Mouse (Mus musculus): ENCODE measurements at regions not wholly inside any gene's neighbourhood (a gene's known extent, or its start where the extent isn't known, plus 50 kb on each side); places are given as distances from the start of the nearest gene placed in this dataset.

- DNase-seq (peak; percentile 33), ATAC-seq (ENCODE audit: insufficient read depth) (peak; percentile 35; the same call in 1 of the 2 replicates)
- H3K9ac ChIP-seq = no peak overlapping the region
- H3K27ac ChIP-seq (ENCODE audit: low read depth) = no peak overlapping the region
- WGBS = 40% methylated on average over 14 of the region's 14 CpGs
- TF ChIP-seq CTCF (IDR thresholded peaks at IDR 0.05; ENCODE audit: low read depth) = no peak
- no peaks in the 10 kb centered on the region for H3K36me3 ChIP-seq (ENCODE audit: insufficient read depth)
- no peaks in the 10 kb centered on the region for H3K9me3 ChIP-seq (ENCODE audit: low read depth, low read length)
- H3K4me1 ChIP-seq (ENCODE audit: insufficient read depth) = no peaks in the 10 kb centered on the region
- H3K27me3 ChIP-seq (ENCODE audit: insufficient read depth, low read length) = no peaks in the 10 kb centered on the region
- H3K4me2 ChIP-seq = 0 out of 2 replicates have a peak overlapping the region, but pooled peaks have one; percentile 2
- H3K4me3 ChIP-seq (ENCODE audit: low read depth, low read length) = no peak overlapping the region
These were observed 250.1 kb downstream of the Klf5 start for GRCm38 (mm10) chr14:99548363-99549248.

GRCm38 (mm10) chr14:99564024-99564423, 265.5 kb downstream of the Klf5 start:
- H3K4me2 ChIP-seq = no peak overlapping the region
- no peak for TF ChIP-seq CTCF (IDR thresholded peaks at IDR 0.05; ENCODE audit: low read depth)
- 42% methylated on average over 9 of the region's 9 CpGs for WGBS
- no peak overlapping the region for H3K4me3 ChIP-seq (ENCODE audit: low read depth, low read length)
- DNase-seq (no peak), ATAC-seq (ENCODE audit: insufficient read depth) (no peak)
- H3K9me3 ChIP-seq (ENCODE audit: low read depth, low read length) = no peaks in the 10 kb centered on the region
- H3K36me3 ChIP-seq (ENCODE audit: insufficient read depth) = no peaks in the 10 kb centered on the region
- no peaks in the 10 kb centered on the region for H3K27me3 ChIP-seq (ENCODE audit: insufficient read depth, low read length)
- no peak overlapping the region for H3K9ac ChIP-seq
- H3K27ac ChIP-seq (ENCODE audit: low read depth) = no peak overlapping the region
- no peaks in the 10 kb centered on the region for H3K4me1 ChIP-seq (ENCODE audit: insufficient read depth)

GRCm38 (mm10) chr14:99574146-99574545, 275.7 kb downstream of the Klf5 start:
- Histone ChIP-seq H3K4me1 (ENCODE audit: insufficient read depth) (no peaks in the 10 kb centered on the region), H3K36me3 (ENCODE audit: insufficient read depth) (no peaks in the 10 kb centered on the region), H3K9ac (no peak overlapping the region), H3K27ac (ENCODE audit: low read depth) (no peak overlapping the region), H3K9me3 (ENCODE audit: low read depth, low read length) (no peaks in the 10 kb centered on the region), H3K4me2 (no peak overlapping the region), H3K27me3 (ENCODE audit: insufficient read depth, low read length) (no peaks in the 10 kb centered on the region), H3K4me3 (ENCODE audit: low read depth, low read length) (no peak overlapping the region)
- DNase-seq (no peak), ATAC-seq (ENCODE audit: insufficient read depth) (no peak)
- 86% methylated on average over 2 of the region's 2 CpGs for WGBS
- TF ChIP-seq CTCF (IDR thresholded peaks at IDR 0.05; ENCODE audit: low read depth) = no peak

- Histone ChIP-seq H3K4me2 (peak overlapping the region; percentile 53), H3K9me3 (ENCODE audit: low read depth, low read length) (no peaks in the 10 kb centered on the region), H3K27me3 (ENCODE audit: insufficient read depth, low read length) (no peaks in the 10 kb centered on the region), H3K36me3 (ENCODE audit: insufficient read depth) (no peaks in the 10 kb centered on the region), H3K9ac (no peak overlapping the region), H3K4me1 (ENCODE audit: insufficient read depth) (0 out of 2 replicates have a peak, but pooled peaks cover 4% of the 10 kb centered on the region), H3K4me3 (ENCODE audit: low read depth, low read length) (peak overlapping the region; percentile 17; the same call in 1 of the 2 replicates), H3K27ac (ENCODE audit: low read depth) (peak overlapping the region; percentile 6; the same call in 1 of the 2 replicates)
- ATAC-seq (ENCODE audit: insufficient read depth) (no peak), DNase-seq (peak; percentile 26)
- TF ChIP-seq CTCF (IDR thresholded peaks at IDR 0.05; ENCODE audit: low read depth) = no peak
- WGBS = 25% methylated on average over 17 of the region's 17 CpGs
These were observed 280.2 kb downstream of the Klf5 start for GRCm38 (mm10) chr14:99578665-99579064.

GRCm38 (mm10) chr14:99579271-99579759, 280.8 kb downstream of the Klf5 start:
- H3K36me3 ChIP-seq (ENCODE audit: insufficient read depth) = no peaks in the 10 kb centered on the region
- WGBS = 17% methylated on average over 9 of the region's 10 CpGs
- ATAC-seq (ENCODE audit: insufficient read depth) = no peak; the same call in 1 of the 2 replicates

GRCm38 (mm10) chr14:99579765-99580266, 281.3 kb downstream of the Klf5 start:
- ATAC-seq (ENCODE audit: insufficient read depth) (no peak), DNase-seq (no peak)
- H3K9me3 ChIP-seq (ENCODE audit: low read depth, low read length) = no peaks in the 10 kb centered on the region
- H3K4me2 ChIP-seq = no peak overlapping the region
- no peak overlapping the region; the same call in 1 of the 2 replicates for H3K27ac ChIP-seq (ENCODE audit: low read depth)
- H3K4me1 ChIP-seq (ENCODE audit: insufficient read depth) = peaks cover 7% of the 10 kb centered on the region; the same call in 1 of the 2 replicates
- whole genome bisulfite sequencing = 66% methylated on average over 4 of the region's 4 CpGs
- no peaks in the 10 kb centered on the region for H3K36me3 ChIP-seq (ENCODE audit: insufficient read depth)
- no peaks in the 10 kb centered on the region for H3K27me3 ChIP-seq (ENCODE audit: insufficient read depth, low read length)
- H3K4me3 ChIP-seq (ENCODE audit: low read depth, low read length) = no peak overlapping the region
- peak overlapping the region; percentile 9; the same call in 1 of the 2 replicates for H3K9ac ChIP-seq
- TF ChIP-seq CTCF (IDR thresholded peaks at IDR 0.05; ENCODE audit: low read depth) = no peak

More at GRCm38 (mm10) chr14:99579271-99579759, 280.8 kb downstream of the Klf5 start:
- no peak overlapping the region; the same call in 1 of the 2 replicates for H3K27ac ChIP-seq (ENCODE audit: low read depth)
- DNase-seq = peak; percentile 24
- H3K4me3 ChIP-seq (ENCODE audit: low read depth, low read length) = no peak overlapping the region
- no peak for TF ChIP-seq CTCF (IDR thresholded peaks at IDR 0.05; ENCODE audit: low read depth)
- no peaks in the 10 kb centered on the region for H3K27me3 ChIP-seq (ENCODE audit: insufficient read depth, low read length)
- H3K4me1 ChIP-seq (ENCODE audit: insufficient read depth) = peaks cover 5% of the 10 kb centered on the region; the same call in 1 of the 2 replicates
- no peaks in the 10 kb centered on the region for H3K9me3 ChIP-seq (ENCODE audit: low read depth, low read length)
- H3K9ac ChIP-seq = no peak overlapping the region
- peak overlapping the region; percentile 53 for H3K4me2 ChIP-seq

GRCm38 (mm10) chr14:99584144-99584543, 285.7 kb downstream of the Klf5 start:
- Histone ChIP-seq H3K27me3 (ENCODE audit: insufficient read depth, low read length) (no peaks in the 10 kb centered on the region), H3K27ac (ENCODE audit: low read depth) (0 out of 2 replicates have a peak overlapping the region, but pooled peaks have one; percentile 24), H3K9ac (no peak overlapping the region), H3K36me3 (ENCODE audit: insufficient read depth) (no peaks in the 10 kb centered on the region), H3K4me1 (ENCODE audit: insufficient read depth) (peaks cover 7% of the 10 kb centered on the region; the same call in 1 of the 2 replicates), H3K4me3 (ENCODE audit: low read depth, low read length) (no peak overlapping the region), H3K4me2 (0 out of 2 replicates have a peak overlapping the region, but pooled peaks have one; percentile 7), H3K9me3 (ENCODE audit: low read depth, low read length) (no peaks in the 10 kb centered on the region)
- TF ChIP-seq CTCF (IDR thresholded peaks at IDR 0.05; ENCODE audit: low read depth) = no peak
- 21% methylated on average over 7 of the region's 7 CpGs for WGBS
- peak; percentile 50; the same call in 1 of the 2 replicates for ATAC-seq (ENCODE audit: insufficient read depth)
- DNase-seq = peak; percentile 26

Data from lung, embryonic 14.5 days (tissue).